Mouse (Mus musculus) large intestine, adult 2 months (tissue): ENCODE results near the gene Dnm3. TPM values are rescaled to one million over a fixed set of nuclear protein-coding genes. Genes with fewer than 3 reads are reported as not detected.

Experiments used
- DNase-seq: peaks from one replicate; pipeline ENCODE4 v3.0.0-alpha.2; 2012; ENCODE audit warnings: low read depth, low spot score
- WGBS: fragments of 180-500 bp; shearing (Covaris S2); methylation state at CpG from one replicate; pipeline ENCODE4 v1.1.7; 2018; 5-methylcytosine and 5-hydroxymethylcytosine counted together
- polyA plus RNA-seq: library from polyadenylated mRNA; depleted of rRNA; stranded (reverse); fragments of >200 nt; gene quantifications from 2 replicates; pipeline ENCODE4 v1.2.3, GENCODE M21; 2012

Dnm3 gene
- polyA plus RNA-seq, 1 experiment, result 0.43 TPM

DNA sequence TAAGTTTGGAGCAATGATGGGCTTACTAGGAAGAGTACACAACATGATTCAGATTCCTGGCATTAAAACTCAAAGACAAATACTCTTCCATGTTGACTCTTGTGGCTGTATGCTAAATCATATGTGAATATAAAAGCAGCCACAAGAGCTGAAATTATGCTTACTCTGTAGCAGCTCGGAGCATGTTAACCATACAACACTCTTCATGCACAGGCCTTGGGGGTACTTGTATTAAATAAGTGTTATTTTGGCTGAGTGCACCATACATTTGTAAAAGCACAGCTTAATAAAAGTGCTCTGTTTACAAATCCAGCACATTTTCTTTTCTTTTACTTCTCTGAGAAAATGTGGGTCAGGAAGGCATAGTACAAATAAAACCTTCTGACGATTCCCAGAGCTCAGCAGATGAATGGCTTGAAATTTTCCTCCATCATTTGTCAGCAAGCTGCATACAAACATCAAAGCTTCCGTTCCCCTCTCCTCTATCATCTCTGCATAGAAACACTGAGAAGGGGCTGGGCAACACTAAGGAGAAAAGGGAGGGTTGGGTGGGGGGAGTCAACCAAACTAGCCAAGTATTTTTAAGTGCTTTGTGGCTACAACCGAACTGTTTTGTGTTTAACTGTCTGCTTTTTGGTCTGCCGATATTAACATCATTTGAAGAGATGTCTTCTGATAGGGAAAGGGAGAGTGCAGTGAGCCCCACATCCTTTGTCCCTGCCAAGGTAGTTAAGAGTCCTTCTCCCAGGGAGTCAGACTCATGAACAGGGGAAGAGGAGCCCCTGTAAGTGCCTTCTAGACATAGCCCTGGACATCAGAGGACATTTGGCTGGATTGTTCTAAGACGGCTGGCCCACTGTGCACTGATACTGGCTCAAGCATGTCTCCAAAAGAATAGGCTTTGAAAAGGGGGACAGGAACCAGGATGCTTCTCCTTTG, 333.6 kb downstream of the Dnm3 start:
- WGBS, result 59% methylated on average over 6 of the region's 6 CpGs
- DNase-seq, result no peak

GRCm38 (mm10) chr1:162142285-162142684, 335.5 kb downstream of the Dnm3 start:
- 87% methylated on average over 7 of the region's 7 CpGs for WGBS
- no peak for DNase-seq

GRCm38 (mm10) chr1:162136328-162136727, 341.5 kb downstream of the Dnm3 start:
- 39% methylated on average over 4 of the region's 4 CpGs for WGBS
- DNase-seq, result no peak

DNA sequence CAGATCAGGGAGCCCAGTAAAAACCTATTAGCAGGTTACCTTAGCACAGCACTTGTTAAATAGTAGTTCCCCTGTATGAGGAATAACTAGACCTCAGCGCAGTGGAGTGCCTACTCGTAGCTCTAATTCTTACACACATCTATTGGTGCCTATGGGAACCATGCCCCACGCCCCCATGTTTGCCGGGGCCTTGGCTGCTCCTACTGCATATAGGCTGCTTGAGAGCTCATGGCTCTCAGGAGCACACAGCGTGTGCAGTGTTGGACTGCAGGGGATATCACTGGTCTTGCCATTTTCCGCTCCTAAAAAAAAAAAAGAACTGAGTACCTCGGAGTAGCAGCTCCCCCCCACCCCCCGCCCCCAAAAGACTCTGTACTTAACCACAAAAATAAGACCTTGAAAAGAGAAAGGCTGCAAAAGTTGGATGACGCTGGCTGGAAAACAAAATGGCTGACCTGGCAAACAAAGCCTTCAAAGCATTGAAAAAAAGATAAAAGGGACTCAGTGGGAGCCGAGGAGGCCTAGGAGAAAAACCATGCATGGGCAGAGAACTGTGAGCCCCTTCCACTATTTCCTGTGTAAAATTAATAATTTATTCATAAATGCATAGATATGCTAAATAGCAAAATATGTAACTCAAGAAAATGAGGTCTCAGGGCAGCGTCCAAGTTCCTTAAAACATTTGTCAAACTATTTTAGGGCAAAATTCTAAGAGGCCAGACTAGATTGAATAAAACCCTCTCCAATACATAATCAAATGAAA, 342.2 kb downstream of the Dnm3 start:
- no peak for DNase-seq
- WGBS, result 87% methylated on average over 11 of the region's 11 CpGs

GRCm38 (mm10) chr1:162134651-162135066, 343.2 kb downstream of the Dnm3 start:
- 78% methylated on average over 3 of the region's 3 CpGs for WGBS
- DNase-seq, result no peak

GRCm38 (mm10) chr1:162132908-162133641, 344.8 kb downstream of the Dnm3 start:
- WGBS, result 70% methylated on average over 8 of the region's 8 CpGs
- no peak for DNase-seq

DNA sequence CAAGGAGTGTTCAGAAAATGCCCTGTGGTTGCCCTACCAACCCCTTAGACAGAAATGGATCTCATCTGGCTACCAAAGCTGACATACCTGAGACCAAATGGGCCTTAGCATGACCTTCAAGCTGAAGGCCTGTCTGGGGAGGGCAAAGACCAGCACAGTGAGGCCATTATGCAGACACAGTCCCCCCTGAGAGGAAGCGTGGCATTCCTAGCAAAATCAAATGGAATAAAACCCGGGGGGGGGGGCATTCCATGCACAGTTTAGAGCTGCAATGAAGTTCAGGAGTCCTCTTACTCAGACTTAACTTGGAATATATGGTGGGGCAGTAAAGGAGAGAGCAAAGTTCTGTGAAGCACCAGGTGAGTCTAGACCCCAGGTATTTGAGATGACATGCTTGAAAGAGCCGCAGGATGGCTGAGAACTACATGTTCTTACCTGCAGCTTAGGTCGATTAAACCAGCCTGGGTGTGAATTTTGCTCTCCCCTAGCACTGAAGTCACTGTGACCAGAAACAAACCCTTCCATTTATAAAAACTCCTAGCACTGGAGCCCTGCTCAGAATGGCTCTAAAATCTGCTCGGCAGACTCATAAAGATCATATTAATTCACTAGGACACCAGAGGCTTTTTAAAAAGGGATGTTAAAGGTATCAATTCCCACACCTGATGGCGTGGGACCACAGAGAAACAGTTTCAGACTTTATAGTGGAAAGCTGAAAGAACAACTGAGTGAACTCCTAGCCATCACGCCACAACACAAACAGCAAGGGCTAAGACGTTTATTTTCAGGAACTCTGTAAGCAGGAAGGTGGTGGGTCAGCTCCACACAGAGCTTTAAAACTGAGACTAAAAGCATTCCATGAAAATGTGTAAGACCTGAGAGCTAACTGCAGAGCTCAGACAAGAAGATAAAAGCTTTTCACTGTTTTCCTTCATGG, 350.7 kb downstream of the Dnm3 start:
- no peak for DNase-seq
- WGBS, result 69% methylated on average over 8 of the region's 8 CpGs

GRCm38 (mm10) chr1:162124396-162124795, 353.4 kb downstream of the Dnm3 start:
- WGBS, result 77% methylated on average over 3 of the region's 3 CpGs
- DNase-seq, result no peak

- DNase-seq, result no peak
- 65% methylated on average over 7 of the region's 7 CpGs for WGBS
Measured at GRCm38 (mm10) chr1:162121441-162122200, 356.2 kb downstream of the Dnm3 start.

- no peak for DNase-seq
- 67% methylated on average over 7 of the region's 7 CpGs for WGBS
Measured at GRCm38 (mm10) chr1:162109437-162109813, 368.4 kb downstream of the Dnm3 start.

DNA sequence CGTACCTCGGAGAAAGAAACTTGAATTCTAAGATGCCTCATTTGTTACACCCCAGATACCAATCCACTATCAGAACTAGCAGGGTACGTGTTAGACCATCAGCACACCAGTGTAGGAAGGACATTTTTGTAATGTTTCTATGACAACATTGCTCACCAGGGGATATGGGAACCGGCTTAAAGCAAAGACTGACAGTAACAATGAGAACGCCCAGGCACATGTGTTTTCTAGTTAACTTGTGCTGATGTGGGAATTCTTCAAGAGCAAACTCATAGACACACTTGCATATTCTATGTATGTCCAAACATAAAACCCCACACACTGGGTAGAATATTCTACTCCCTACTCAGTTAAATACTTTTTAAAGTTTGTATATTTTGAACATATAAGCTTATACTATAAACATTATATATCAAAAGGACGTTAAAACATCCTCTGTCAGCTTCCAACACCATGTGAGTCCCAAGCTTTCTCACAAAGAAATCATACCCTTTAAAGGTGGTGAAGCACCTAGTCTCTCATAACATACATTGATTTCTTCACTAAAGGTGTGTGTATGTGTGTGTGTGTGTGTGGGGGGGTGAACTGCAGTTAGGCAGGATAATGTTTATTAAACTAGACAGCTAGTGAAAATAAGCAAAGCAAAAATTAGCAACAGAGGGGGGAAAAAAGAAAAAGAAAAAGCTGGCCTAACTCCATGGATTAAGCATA, 369.0 kb downstream of the Dnm3 start:
- 70% methylated on average over 6 of the region's 6 CpGs for WGBS
- no peak for DNase-seq

DNA sequence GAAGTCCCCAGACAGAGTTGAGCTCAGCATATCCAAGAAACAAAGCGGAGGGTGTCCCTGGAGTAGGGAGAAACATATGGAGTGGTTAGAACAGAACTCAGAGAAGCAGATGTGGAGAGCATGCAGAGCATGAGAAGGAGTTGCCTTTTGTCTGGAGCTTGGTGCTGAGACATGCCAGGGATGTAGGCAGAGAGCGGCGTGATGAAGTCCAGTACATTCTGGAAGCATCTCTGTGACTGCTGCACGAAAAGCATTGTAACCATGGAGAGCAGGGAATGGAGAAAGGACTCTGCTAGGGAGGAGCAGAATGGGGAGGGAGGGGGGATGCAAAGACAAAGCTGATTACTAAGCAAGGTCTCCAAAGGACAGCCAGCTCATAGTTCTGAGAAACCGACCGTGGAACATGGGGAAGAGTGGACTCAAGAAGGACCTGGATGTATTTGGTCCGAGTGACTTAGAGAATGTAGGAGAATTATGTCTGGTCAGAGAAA, 369.6 kb downstream of the Dnm3 start:
- whole genome bisulfite sequencing, result 75% methylated on average over 7 of the region's 7 CpGs
- DNase-seq, result no peak

- no peak for DNase-seq
- WGBS, result 85% methylated on average over 4 of the region's 4 CpGs
Measured at GRCm38 (mm10) chr1:162107011-162107606, 370.7 kb downstream of the Dnm3 start.

- DNase-seq, result no peak
- 45% methylated on average over 10 of the region's 10 CpGs for WGBS
Measured at GRCm38 (mm10) chr1:162100961-162101830, 376.6 kb downstream of the Dnm3 start.

DNA sequence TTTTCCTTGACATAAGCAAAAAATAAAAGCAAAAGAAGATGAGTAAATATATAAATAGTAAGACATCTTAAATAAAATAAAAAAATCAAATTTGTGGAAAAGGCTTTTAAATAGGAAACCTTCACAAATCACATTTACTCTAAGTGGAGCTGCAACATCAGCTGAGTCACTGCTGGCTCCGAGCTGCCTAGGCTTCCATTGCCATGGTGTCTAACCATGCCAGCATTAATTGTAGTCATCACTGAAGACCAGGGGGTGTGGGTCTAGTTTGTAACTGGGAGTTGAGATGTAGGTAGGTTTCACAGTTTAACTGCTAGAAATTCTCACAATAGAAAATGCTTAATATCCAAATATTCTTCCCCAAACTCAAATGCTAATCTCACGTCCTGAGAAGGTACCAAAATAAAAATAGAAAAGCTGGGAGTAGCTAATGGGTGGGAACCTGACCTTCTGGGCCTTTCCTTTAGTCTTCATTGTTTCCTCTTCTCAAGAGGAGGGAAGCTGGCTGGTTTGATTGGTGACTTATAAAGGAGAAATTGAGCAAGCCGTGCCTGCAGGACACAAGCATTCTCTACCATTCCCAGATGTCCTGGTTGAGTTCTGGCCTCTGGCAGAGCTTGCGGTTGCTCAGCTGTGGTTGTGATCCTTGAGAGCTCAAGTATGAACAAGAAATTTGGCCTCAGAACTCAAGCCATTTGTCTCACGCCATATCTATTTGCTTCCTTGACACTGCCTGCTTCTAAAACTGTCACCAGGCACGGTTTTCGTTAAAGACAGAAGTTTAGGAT, 377.6 kb downstream of the Dnm3 start:
- DNase-seq, result no peak
- 63% methylated on average over 7 of the region's 7 CpGs for WGBS

- DNase-seq, result no peak
- WGBS, result 86% methylated on average over 3 of the region's 3 CpGs
Measured at GRCm38 (mm10) chr1:162099203-162099602, 378.6 kb downstream of the Dnm3 start.
